Mouse (Mus musculus): ENCODE data around the gene Xpnpep1. TPM values are rescaled to one million over a fixed set of nuclear protein-coding genes. Genes with fewer than 3 reads are reported as not detected.

Xpnpep1 gene
- polyA plus RNA-seq, 1 experiment, result 92.1 TPM

GRCm38 (mm10) chr19:52966339-52966738 lies 73.7 kb downstream of the Xpnpep1 start:
- H3K27ac ChIP-seq (ENCODE audit: insufficient read depth, low read length), result no peak overlapping the region
- no peak overlapping the region for H3K4me3 ChIP-seq (ENCODE audit: insufficient read depth, low read length)
- no peaks in the 10 kb centered on the region for H3K4me1 ChIP-seq (ENCODE audit: control insufficient read depth, insufficient read depth, low read length)
- no peak for TF ChIP-seq CTCF (IDR thresholded peaks at IDR 0.05; ENCODE audit: borderline replicate concordance, insufficient read depth, low read length)
- TF ChIP-seq POLR2A (IDR thresholded peaks at IDR 0.05; ENCODE audit: low read depth, low read length), result no peak

- no peak overlapping the region for H3K4me3 ChIP-seq (ENCODE audit: insufficient read depth, low read length)
- no peak overlapping the region for H3K27ac ChIP-seq (ENCODE audit: insufficient read depth, low read length)
- H3K4me1 ChIP-seq (ENCODE audit: control insufficient read depth, insufficient read depth, low read length), result no peaks in the 10 kb centered on the region
- TF ChIP-seq CTCF (IDR thresholded peaks at IDR 0.05; ENCODE audit: borderline replicate concordance, insufficient read depth, low read length) (no peak), POLR2A (IDR thresholded peaks at IDR 0.05; ENCODE audit: low read depth, low read length) (no peak)
Measured at GRCm38 (mm10) chr19:52962745-52963144, 77.3 kb downstream of the Xpnpep1 start.

GRCm38 (mm10) chr19:52922678-52923495 lies 117.1 kb downstream of the Xpnpep1 start:
- TF ChIP-seq POLR2A (IDR thresholded peaks at IDR 0.05; ENCODE audit: low read depth, low read length) (no peak), CTCF (IDR thresholded peaks at IDR 0.05; ENCODE audit: borderline replicate concordance, insufficient read depth, low read length) (peak; percentile 68)
- Histone ChIP-seq H3K27ac (ENCODE audit: insufficient read depth, low read length) (no peak overlapping the region), H3K4me3 (ENCODE audit: insufficient read depth, low read length) (no peak overlapping the region), H3K4me1 (ENCODE audit: control insufficient read depth, insufficient read depth, low read length) (no peaks in the 10 kb centered on the region)

GRCm38 (mm10) chr19:52904182-52904581 lies 135.8 kb downstream of the Xpnpep1 start:
- TF ChIP-seq POLR2A (IDR thresholded peaks at IDR 0.05; ENCODE audit: low read depth, low read length) (no peak), CTCF (IDR thresholded peaks at IDR 0.05; ENCODE audit: borderline replicate concordance, insufficient read depth, low read length) (no peak)
- no peak overlapping the region for H3K27ac ChIP-seq (ENCODE audit: insufficient read depth, low read length)

GRCm38 (mm10) chr19:52891807-52892442 lies 148.1 kb downstream of the Xpnpep1 start:
- TF ChIP-seq CTCF (IDR thresholded peaks at IDR 0.05; ENCODE audit: borderline replicate concordance, insufficient read depth, low read length) (no peak), POLR2A (IDR thresholded peaks at IDR 0.05; ENCODE audit: low read depth, low read length) (no peak)

More at GRCm38 (mm10) chr19:52904182-52904581, 135.8 kb downstream of the Xpnpep1 start:
- Histone ChIP-seq H3K4me3 (ENCODE audit: insufficient read depth, low read length) (no peak overlapping the region), H3K4me1 (ENCODE audit: control insufficient read depth, insufficient read depth, low read length) (no peaks in the 10 kb centered on the region)

More at GRCm38 (mm10) chr19:52891807-52892442, 148.1 kb downstream of the Xpnpep1 start:
- no peak overlapping the region for H3K27ac ChIP-seq (ENCODE audit: insufficient read depth, low read length)
- no peak overlapping the region for H3K4me3 ChIP-seq (ENCODE audit: insufficient read depth, low read length)
- no peaks in the 10 kb centered on the region for H3K4me1 ChIP-seq (ENCODE audit: control insufficient read depth, insufficient read depth, low read length)

Other genes starting within 250 kb of the Xpnpep1 start
- gene Add3, start 100.2 kb upstream of the Xpnpep1 start, polyA plus RNA-seq (2011; ENCODE audit: insufficient read length, low read depth, missing spikeins), result 15.7 and 19.4 TPM in 2 replicates